Mouse (Mus musculus): ENCODE measurements around the gene Dynlt1c. TPM values are rescaled to one million over a fixed set of nuclear protein-coding genes. Genes with fewer than 3 reads are reported as not detected.
"Not testable (repeated sequence)": the region's sequence is repeated elsewhere in the genome, so short reads cannot be mapped to it uniquely, and the experiment has no call there.

Gene Dynlt1c
- polyA plus RNA-seq, 1 experiment from 2014 or later, result 41.4 TPM

DNA sequence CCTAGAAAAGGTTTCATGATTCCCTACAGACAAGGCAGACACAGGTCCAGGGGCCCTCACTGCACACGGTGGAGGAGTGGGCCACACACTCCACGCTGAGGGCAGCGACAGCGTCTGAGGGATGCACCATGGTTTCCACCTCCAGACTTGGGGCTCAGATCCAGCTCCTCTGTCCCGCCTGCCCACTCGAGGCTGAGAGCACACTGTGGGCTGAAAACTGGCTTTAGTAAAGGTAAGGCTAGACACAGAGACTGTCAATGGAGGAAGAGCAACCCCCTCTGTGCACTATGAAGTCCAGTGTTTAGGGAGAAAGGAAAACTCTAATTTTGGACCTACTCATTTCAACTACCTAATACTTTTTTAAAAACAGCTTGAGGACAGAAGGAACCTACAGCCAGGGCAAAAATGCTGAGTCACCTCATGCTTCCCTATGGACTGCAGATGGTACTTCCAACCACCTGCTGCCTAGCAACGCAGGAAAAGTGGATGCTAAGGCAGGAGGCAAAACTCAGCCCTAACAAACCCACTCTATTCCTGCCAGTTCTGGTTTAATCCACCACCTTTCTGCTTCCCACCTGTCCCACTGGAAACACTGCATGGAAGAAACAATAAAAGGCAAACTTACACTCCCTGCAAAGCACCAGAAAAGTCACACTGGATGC is 49.6 kb downstream of the Dynlt1c start:
- H3K36me3 ChIP-seq (replicated peaks); H3K4me3 ChIP-seq; H3K9me3 ChIP-seq; H3K27me3 ChIP-seq (ENCODE audit: poor library complexity, severe bottlenecking); H3K27ac ChIP-seq; DNase-seq (ENCODE audit: extremely low spot score, low spot score); H3K4me1 ChIP-seq: not testable (repeated sequence)
- WGBS, result 93% methylated on average over 6 of the region's 7 CpGs

DNA sequence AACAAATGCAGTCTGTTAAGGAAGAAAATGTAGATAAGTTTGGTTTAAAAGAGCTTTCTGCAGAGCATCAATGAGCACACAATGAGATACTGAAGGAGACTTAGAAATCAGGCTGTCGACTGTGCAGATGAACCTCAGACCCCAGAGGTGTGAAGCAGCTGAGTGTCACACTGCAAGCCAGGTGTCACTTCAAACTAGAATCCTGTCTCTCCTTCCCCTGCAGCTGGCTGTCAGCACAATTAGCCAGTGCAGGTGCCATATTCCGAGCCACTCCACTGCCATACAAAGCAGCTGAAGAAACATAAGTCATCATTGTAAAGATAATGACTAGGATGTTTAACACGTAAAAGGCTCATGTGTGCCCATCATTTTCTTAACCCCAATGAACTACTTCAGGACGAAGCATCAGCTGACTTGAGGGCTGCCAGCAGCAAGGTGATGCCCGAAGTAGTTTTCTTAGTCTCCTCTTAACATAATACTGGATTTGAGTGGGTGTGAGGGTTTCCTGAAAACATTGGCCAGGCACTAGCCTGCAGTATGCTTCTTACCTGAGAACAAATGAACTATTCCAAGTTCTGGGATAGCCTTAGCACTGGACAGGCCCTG is 52.0 kb downstream of the Dynlt1c start:
- H3K4me1 ChIP-seq; DNase-seq (ENCODE audit: extremely low spot score, low spot score): not testable (repeated sequence)
- 96% methylated on average over 4 of the region's 5 CpGs for WGBS

DNA sequence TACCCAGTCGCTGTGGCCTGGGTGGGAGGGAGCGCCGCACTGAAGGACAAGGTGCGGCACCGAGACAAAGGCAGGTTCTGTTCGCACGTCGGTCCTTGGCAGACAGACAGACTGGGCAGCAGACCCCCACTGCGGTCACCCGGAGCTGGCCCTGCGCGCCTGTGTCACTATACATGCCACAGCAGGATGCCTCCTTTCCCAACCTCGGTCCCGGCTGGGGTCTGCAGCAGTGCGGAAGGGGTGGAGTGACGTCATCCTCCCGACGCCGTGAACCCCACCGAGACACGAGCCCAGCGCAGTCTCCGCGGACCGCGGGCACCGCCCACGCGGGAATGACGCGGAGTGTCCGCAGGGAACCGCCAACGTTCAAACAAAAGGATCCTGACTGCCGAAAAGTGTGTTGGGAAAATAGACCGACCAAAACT is 53.6 kb downstream of the Dynlt1c start:
- H3K27ac ChIP-seq, result peak overlapping the region; percentile 85
- WGBS, result under 1% methylated on average over 36 of the region's 36 CpGs
- H3K27me3 ChIP-seq (ENCODE audit: poor library complexity, severe bottlenecking); H3K4me1 ChIP-seq; H3K9me3 ChIP-seq; H3K36me3 ChIP-seq (replicated peaks): not testable (repeated sequence)
- peak overlapping the region; percentile 59 for H3K4me3 ChIP-seq
- peak; percentile 82 for DNase-seq (ENCODE audit: extremely low spot score, low spot score)

More for the DNA sequence above, 52.0 kb downstream of the Dynlt1c start:
- not testable (repeated sequence) for H3K9me3 ChIP-seq; H3K4me3 ChIP-seq; H3K36me3 ChIP-seq (replicated peaks); H3K27ac ChIP-seq; H3K27me3 ChIP-seq (ENCODE audit: poor library complexity, severe bottlenecking)

DNA sequence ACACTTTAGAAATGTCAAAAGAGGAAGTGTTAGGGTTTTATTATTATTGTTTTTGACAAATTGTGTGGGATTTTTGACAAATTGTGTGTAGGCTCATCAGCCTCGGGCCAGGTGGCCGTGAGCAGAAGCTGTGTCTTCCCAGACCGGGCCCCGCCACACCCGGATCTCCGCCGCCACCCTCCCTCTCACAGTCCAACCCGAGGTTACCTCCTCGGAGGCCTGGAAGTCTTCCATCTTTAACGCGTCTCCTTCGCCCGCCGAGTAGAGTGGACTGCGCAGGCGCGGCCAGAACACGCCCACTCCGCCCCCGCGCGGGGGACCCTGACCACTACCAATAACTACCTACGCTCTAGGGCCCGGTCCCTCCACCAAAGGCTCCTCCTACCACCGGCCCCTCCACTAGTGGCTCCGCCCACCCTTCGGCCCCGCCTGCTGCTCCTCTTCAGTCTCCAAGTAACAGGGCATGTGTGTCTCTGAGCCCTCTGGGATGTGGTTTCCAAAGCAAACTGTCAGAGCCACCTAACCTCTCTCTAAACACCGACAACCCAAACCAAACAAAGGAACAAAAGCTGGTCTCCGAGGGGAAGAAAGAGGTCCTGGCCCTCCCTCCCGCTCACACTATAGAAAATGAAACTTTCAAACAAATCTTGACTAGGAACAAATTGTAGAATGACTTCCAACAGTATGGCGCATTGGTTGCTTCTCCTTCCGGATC is 54.3 kb downstream of the Dynlt1c start, which contains the start of gene Dynlt1f:
Gene Dynlt1f (minus strand): TSS at position 334 of the 715 bp plus-strand sequence.
- not testable (repeated sequence) for H3K9me3 ChIP-seq; H3K4me1 ChIP-seq; H3K27me3 ChIP-seq (ENCODE audit: poor library complexity, severe bottlenecking); H3K36me3 ChIP-seq (replicated peaks)
- WGBS, result 5% methylated on average over 26 of the region's 33 CpGs
- DNase-seq (ENCODE audit: extremely low spot score, low spot score), result peak; percentile 36
- H3K27ac ChIP-seq, result peak within 1 kb of the TSS; percentile 85
- H3K4me3 ChIP-seq, result peak within 1 kb of the TSS; percentile 59

DNA sequence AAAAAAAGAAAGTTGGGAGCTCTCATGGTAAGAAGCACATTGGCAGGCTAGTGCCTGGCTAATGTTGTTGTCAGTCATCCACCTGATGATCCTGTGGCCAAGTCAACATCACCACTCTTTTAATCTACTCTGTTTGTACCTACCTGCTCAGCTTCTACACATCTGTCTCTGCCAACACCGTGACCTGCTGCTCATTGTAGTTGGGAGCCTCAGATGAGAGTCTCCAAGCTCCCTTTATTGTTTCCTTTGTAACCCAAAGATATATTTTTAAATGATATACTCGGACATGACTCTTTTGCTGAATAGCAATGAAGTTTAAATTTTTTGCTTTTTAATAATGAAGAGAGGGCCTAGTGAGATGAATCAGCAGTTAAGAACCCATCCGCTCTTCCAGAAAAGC is 55.0 kb downstream of the Dynlt1c start:
- not testable (repeated sequence) for DNase-seq (ENCODE audit: extremely low spot score, low spot score); H3K27me3 ChIP-seq (ENCODE audit: poor library complexity, severe bottlenecking); H3K36me3 ChIP-seq (replicated peaks); H3K4me3 ChIP-seq; H3K27ac ChIP-seq; H3K9me3 ChIP-seq; H3K4me1 ChIP-seq
- WGBS, result 90% methylated on average over 2 of the region's 3 CpGs

DNA sequence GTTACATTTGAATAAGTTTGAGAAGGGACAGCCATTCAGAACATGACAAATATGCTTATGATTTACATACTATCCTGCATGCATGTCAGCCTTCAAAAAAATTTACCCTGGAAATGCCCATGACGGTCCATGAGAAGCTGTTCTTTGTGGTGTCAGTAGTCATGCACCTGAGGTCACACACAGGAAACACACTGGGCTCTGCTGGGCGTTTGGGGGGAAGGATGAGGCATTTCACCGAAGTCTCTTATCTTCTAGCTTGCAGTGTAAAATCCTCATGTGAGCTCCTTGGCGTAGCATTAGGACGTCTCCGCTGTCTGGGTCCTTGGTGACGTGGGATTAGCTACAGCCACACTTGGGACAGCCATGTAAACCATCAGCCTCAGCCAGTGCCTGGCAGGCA is 57.3 kb downstream of the Dynlt1c start, which contains the start of gene Sytl3:
Gene Sytl3 (plus strand): TSS at position 293 of the 400 bp plus-strand sequence.
- H3K9me3 ChIP-seq; H3K4me3 ChIP-seq; H3K27ac ChIP-seq; H3K4me1 ChIP-seq; H3K36me3 ChIP-seq (replicated peaks); DNase-seq (ENCODE audit: extremely low spot score, low spot score); H3K27me3 ChIP-seq (ENCODE audit: poor library complexity, severe bottlenecking): not testable (repeated sequence)
- 87% methylated on average over 6 of the region's 7 CpGs for WGBS

Other genes starting within 250 kb of the Dynlt1c start
- 464 and 482 TPM in 2 replicates for gene Dynlt1b, start 171.6 kb upstream of the Dynlt1c start, polyA plus RNA-seq (2016; fragmentation: Nextera tagmentation; extraction: Ambion mirVana)
- gene Dynlt1f, start 54.2 kb downstream of the Dynlt1c start, polyA plus RNA-seq (2016; fragmentation: Nextera tagmentation; extraction: Ambion mirVana), result 291 and 301 TPM in 2 replicates
- 0.24 TPM in 1 of 2 replicates, not detected in the other for gene Sytl3, start 57.4 kb downstream of the Dynlt1c start, polyA plus RNA-seq (2016; fragmentation: Nextera tagmentation; extraction: Ambion mirVana)
- 103 and 116 TPM in 2 replicates for gene Ezr, start 181.1 kb downstream of the Dynlt1c start, polyA plus RNA-seq (2016; fragmentation: Nextera tagmentation; extraction: Ambion mirVana)

All from forebrain, embryonic 10.5 days (tissue).